Mouse (Mus musculus) kidney, adult 2 months (tissue): Measurements from ENCODE around the gene Tbxas1.

Experiments used
- CTCF ChIP-seq: fragments of 200-500 bp; conservative IDR thresholded peaks from 2 replicates; pipeline ENCODE4 v1.5.1; 2011; ENCODE audit warnings: low read depth, mild to moderate bottlenecking, control low read depth, low read length, moderate library complexity, mixed read lengths; ENCODE audit not compliant: insufficient read depth, insufficient read length
- POLR2A ChIP-seq: fragments of 200-500 bp; IDR thresholded peaks from one replicate; pipeline ENCODE4 v1.6.1; 2011; ENCODE audit warnings: low read depth, low read length, control low read depth

DNA sequence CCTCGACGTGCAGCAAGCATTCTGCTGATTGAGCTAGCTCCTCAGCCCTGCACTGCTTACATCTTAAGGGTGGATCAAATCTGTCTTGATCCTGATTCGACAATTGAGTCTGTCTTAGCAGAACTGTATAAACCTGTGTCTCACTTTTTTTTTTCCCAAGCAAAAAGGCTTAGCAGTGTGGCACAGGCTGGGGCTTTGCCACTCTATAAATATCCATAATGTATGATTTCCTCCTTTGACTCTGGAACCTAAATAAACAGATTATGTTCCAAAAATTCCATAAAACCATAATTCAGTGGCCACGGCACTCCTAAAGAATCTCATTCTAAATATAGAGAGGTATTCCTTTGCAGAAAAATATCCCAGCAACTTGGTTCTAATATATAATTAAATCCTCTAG lies 122.6 kb downstream of the Tbxas1 start:
- TF ChIP-seq CTCF: no peak
- TF ChIP-seq POLR2A: no peak
